In the genomic region with DNA sequence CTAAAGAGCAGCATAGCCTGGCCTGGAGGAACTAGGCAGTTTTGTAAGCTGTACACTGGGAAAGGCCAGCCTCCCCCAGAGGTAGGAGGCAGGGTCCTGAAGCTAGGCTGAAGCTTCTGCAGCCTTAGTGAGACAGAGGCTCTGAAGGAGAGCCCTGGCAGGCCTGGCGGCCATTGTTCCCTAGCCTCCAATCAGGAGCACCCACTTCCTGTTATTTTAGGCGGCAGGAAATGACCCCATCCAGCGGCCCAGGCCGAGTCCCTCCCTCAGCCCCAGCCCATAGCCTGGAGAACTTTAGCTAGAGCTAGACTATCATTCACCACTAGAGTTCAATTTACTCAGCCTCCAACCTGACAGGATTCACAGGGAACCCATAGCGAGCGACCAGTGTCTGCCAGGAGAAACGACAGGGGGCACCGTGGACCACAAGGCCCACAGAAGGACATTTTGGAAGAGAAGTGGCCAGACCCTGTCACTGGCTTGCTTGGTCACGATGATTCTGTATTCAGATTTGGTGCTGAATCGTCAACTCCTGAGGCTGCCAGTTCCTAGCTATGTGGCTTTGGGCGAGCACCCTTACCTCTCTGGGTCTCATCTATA, we compare ENCODE assay signal across 8 mouse cellular contexts. TPM values are rescaled to one million over a fixed set of nuclear protein-coding genes. Genes with fewer than 3 reads are reported as not detected.
DNase-seq lines count a peak whose midpoint lies in the region; ATAC-seq lines count a peak whose summit lies in the region.

No protein-coding gene starts in this region.

- H3K9ac ChIP-seq in neural tube, embryonic 11.5 days (ENCODE audit: low read length), result no peak overlapping the region
- peak overlapping the region; percentile 74 for H3K9ac ChIP-seq in heart, embryonic 13.5 days

- peak overlapping the region; percentile 16; the same call in 1 of the 2 replicates for H3K4me2 ChIP-seq in neural tube, embryonic 11.5 days (ENCODE audit: low read depth)
- peak overlapping the region; percentile 98 for H3K4me2 ChIP-seq in heart, embryonic 13.5 days

- H3K36me3 ChIP-seq in neural tube, embryonic 11.5 days (ENCODE audit: control insufficient read depth, insufficient read depth, low read length), result peaks cover 4% of the 10 kb centered on the region; the same call in 1 of the 2 replicates
- peaks cover 15% of the 10 kb centered on the region; the same call in 1 of the 2 replicates for H3K36me3 ChIP-seq in heart, embryonic 13.5 days
- H3K36me3 ChIP-seq in macrophage (ENCODE audit: inconsistent target), result peaks cover 5% of the 10 kb centered on the region; the same call in 1 of the 2 replicates

- intact Hi-C loops in left cerebral cortex, postnatal 14 days (cut with DNase I), result no loop called here

- peaks cover 46% of the 10 kb centered on the region for H3K4me1 ChIP-seq in neural tube, embryonic 11.5 days (ENCODE audit: control insufficient read depth, insufficient read depth, low read length)
- H3K4me1 ChIP-seq in heart, embryonic 13.5 days, result peaks cover 81% of the 10 kb centered on the region

- ATAC-seq in neural tube, embryonic 11.5 days (ENCODE audit: insufficient read depth, low FRiP score, low TSS enrichment), result no peak
- ATAC-seq in heart, embryonic 13.5 days (ENCODE audit: extremely low read depth, insufficient number of reproducible peaks, low FRiP score, low TSS enrichment), result no peak

- WGBS in neural tube, embryonic 11.5 days, result 67% methylated on average over 11 of the region's 11 CpGs
- 48% methylated on average over 11 of the region's 11 CpGs for WGBS in heart, embryonic 13.5 days
- WGBS in macrophage (ENCODE audit: missing documents), result 27% methylated on average over 11 of the region's 11 CpGs

- H3K27ac ChIP-seq in neural tube, embryonic 11.5 days (ENCODE audit: low read depth, low read length), result no peak overlapping the region
- peak overlapping the region; percentile 74 for H3K27ac ChIP-seq in heart, embryonic 13.5 days (replicated peaks)
- H3K27ac ChIP-seq in macrophage, result peak overlapping the region; percentile 74

- H3K4me3 ChIP-seq in neural tube, embryonic 11.5 days (ENCODE audit: low read depth, low read length), result no peak overlapping the region
- peak overlapping the region; percentile 23 for H3K4me3 ChIP-seq in heart, embryonic 13.5 days
- peak overlapping the region; percentile 20 for H3K4me3 ChIP-seq in macrophage (ENCODE audit: inconsistent target)

- H3K79me2 ChIP-seq in macrophage (ENCODE audit: inconsistent target), result peaks cover 93% of the 10 kb centered on the region

- no peak for DNase-seq in neural tube, embryonic 11.5 days (ENCODE audit: low spot score)
- DNase-seq in neural tube, embryonic 10.5 days (ENCODE audit: extremely low spot score, low spot score), result no peak
- peak; percentile 73 for DNase-seq in kidney, postnatal 14 days
- no peak for DNase-seq in spleen, adult 12 weeks (ENCODE audit: low spot score)
- no peak for DNase-seq in left cerebral cortex, postnatal 14 days (ENCODE audit: low spot score in 2 of 2)
- DNase-seq in frontal cortex, postnatal 14 days (ENCODE audit: low spot score in 2 of 2), result no peak

- H3K27me3 ChIP-seq in neural tube, embryonic 11.5 days (ENCODE audit: control insufficient read depth, insufficient read depth, low read length), result no peaks in the 10 kb centered on the region
- no peaks in the 10 kb centered on the region for H3K27me3 ChIP-seq in heart, embryonic 13.5 days (replicated peaks)

- H3K9me3 ChIP-seq in neural tube, embryonic 11.5 days (ENCODE audit: control insufficient read depth, low read length), result no peaks in the 10 kb centered on the region
- no peaks in the 10 kb centered on the region for H3K9me3 ChIP-seq in heart, embryonic 13.5 days

RNA-seq across cellular contexts. Expression of a gene that starts 4.4 kb away (rescaled TPM):
- 80.9 and 83.6 TPM in 2 replicates for polyA plus RNA-seq in neural tube, embryonic 11.5 days (2014; fragmentation: Nextera tagmentation; extraction: Ambion mirVana)
- 36.7 and 37.1 TPM in 2 replicates for polyA plus RNA-seq in heart, embryonic 13.5 days (2015; fragmentation: Nextera tagmentation; extraction: Ambion mirVana)
- total RNA-seq in macrophage (2018; cell fraction: chromatin; rRNA removed), result 100 to 1,000 TPM in 25 of 26 experiments, 10 to 100 TPM in 1; 97.4 to 591 (median 259) TPM
- total RNA-seq in macrophage (2018; cell fraction: cytosol; rRNA removed), result 100 to 1,000 TPM; 123 to 196 (median 163) TPM
- 100 to 1,000 TPM; 107 to 224 (median 158) TPM for total RNA-seq in macrophage (2018; cell fraction: nucleus; rRNA removed)
- polyA plus RNA-seq in macrophage (2018), result 105 to 157 TPM (median 139 TPM) in 3 replicates
- total RNA-seq in left cerebral cortex, postnatal 14 days (2021), result 100 to 1,000 TPM; 241 to 264 TPM

RNA-seq across cellular contexts. Expression of a gene that starts 10.4 kb away (rescaled TPM):
- polyA plus RNA-seq in neural tube, embryonic 11.5 days (2014; fragmentation: Nextera tagmentation; extraction: Ambion mirVana), result 32.1 and 45.4 TPM in 2 replicates
- 68.5 and 74.5 TPM in 2 replicates for polyA plus RNA-seq in heart, embryonic 13.5 days (2015; fragmentation: Nextera tagmentation; extraction: Ambion mirVana)
- 10 to 100 TPM; 34.4 to 67.3 (median 48.2) TPM for total RNA-seq in macrophage (2018; cell fraction: chromatin; rRNA removed)
- 100 to 1,000 TPM in 8 of 26 experiments, 10 to 100 TPM in 18; 77.1 to 117 (median 93.5) TPM for total RNA-seq in macrophage (2018; cell fraction: cytosol; rRNA removed)
- 10 to 100 TPM; 48.1 to 87.5 (median 60.6) TPM for total RNA-seq in macrophage (2018; cell fraction: nucleus; rRNA removed)
- polyA plus RNA-seq in macrophage (2018), result 93.4 to 103 TPM (median 95.6 TPM) in 3 replicates
- 10 to 100 TPM; 82.0 to 85.4 TPM for total RNA-seq in left cerebral cortex, postnatal 14 days (2021)

RNA-seq across cellular contexts. Expression of a gene that starts 34.8 kb away (rescaled TPM):
- polyA plus RNA-seq in neural tube, embryonic 11.5 days (2014; fragmentation: Nextera tagmentation; extraction: Ambion mirVana), result 7.4 and 7.9 TPM in 2 replicates
- 4.2 and 4.9 TPM in 2 replicates for polyA plus RNA-seq in heart, embryonic 13.5 days (2015; fragmentation: Nextera tagmentation; extraction: Ambion mirVana)
- 1 to 10 TPM in 1 of 26 experiments, not detected in 25; 5.2 TPM for total RNA-seq in macrophage (2018; cell fraction: chromatin; rRNA removed)
- not detected for total RNA-seq in macrophage (2018; cell fraction: cytosol; rRNA removed)
- total RNA-seq in macrophage (2018; cell fraction: nucleus; rRNA removed), result under 1 TPM in 1 of 26 experiments, not detected in 25; 0.72 TPM
- polyA plus RNA-seq in macrophage (2018), result not detected in 3 replicates
- total RNA-seq in left cerebral cortex, postnatal 14 days (2021), result 1 to 10 TPM; 2.9 to 3.4 TPM

RNA-seq across cellular contexts. Expression of a gene that starts 49.2 kb away (rescaled TPM):
- 197 and 217 TPM in 2 replicates for polyA plus RNA-seq in neural tube, embryonic 11.5 days (2014; fragmentation: Nextera tagmentation; extraction: Ambion mirVana)
- 127 and 134 TPM in 2 replicates for polyA plus RNA-seq in heart, embryonic 13.5 days (2015; fragmentation: Nextera tagmentation; extraction: Ambion mirVana)
- total RNA-seq in macrophage (2018; cell fraction: chromatin; rRNA removed), result 1,000 to 10,000 TPM in 11 of 26 experiments, 100 to 1,000 TPM in 15; 773 to 1,275 (median 979) TPM
- total RNA-seq in macrophage (2018; cell fraction: cytosol; rRNA removed), result 100 to 1,000 TPM in 24 of 26 experiments, 10 to 100 TPM in 2; 90.2 to 183 (median 118) TPM
- total RNA-seq in macrophage (2018; cell fraction: nucleus; rRNA removed), result 100 to 1,000 TPM; 424 to 709 (median 586) TPM
- 109 to 345 TPM (median 123 TPM) in 3 replicates for polyA plus RNA-seq in macrophage (2018)
- 100 to 1,000 TPM; 129 to 147 TPM for total RNA-seq in left cerebral cortex, postnatal 14 days (2021)
